Mouse (Mus musculus): ENCODE measurements around the gene Morn1. TPM values are rescaled to one million over a fixed set of nuclear protein-coding genes. Genes with fewer than 3 reads are reported as not detected.

The Morn1 gene
- polyA plus RNA-seq, 1 experiment from 2014 or later: 5.4 TPM

DNA sequence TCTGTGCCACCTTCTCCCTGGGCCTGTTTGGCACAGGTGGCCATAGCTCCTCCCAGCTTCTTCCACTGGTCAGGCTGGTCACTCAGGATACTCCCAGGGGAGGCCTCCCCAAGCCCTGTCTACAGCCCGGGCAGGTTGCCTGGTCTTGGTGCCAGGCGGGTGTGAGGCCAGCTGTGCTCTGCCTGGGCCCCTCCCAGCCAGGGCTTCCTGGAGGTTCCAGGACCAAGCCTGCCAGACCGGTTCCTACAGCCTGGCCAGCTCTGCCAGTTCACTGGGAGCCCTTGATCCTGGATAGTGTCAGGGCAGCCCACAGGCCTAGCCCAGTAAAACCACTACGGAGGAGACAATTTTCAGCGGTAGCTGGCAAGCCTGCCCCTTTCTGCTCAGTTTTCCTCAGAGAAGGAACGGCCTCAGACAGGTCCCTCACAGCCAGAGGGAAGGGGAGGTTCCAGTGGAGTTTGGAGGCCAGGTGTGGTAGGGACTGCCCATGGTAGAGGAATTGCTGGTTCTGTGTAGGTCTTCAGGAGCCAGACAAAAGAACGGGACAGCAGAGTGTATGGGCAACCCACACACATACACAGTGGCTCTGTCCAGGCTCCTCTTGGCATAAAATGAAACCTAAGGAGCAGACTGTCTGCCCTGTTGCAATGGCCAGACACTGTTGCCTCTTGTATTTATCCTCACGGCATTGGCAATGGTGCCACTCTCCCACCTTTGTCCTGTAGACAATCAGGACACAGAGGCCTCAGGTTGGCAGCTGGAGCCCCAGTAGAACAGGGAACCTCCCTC is 62.7 kb downstream of the Morn1 start:
- Histone ChIP-seq H3K27me3 (replicated peaks; ENCODE audit: low read depth, poor library complexity, severe bottlenecking) (peaks cover 33% of the 10 kb centered on the region), H3K9me3 (no peaks in the 10 kb centered on the region), H3K36me3 (replicated peaks) (peaks cover 17% of the 10 kb centered on the region), H3K4me3 (no peak overlapping the region), H3K27ac (replicated peaks) (peak overlapping the region; percentile 60), H3K4me1 (peaks cover 75% of the 10 kb centered on the region)
- peak; percentile 50 for DNase-seq (ENCODE audit: low spot score)
- 73% methylated on average over 8 of the region's 8 CpGs for WGBS

DNA sequence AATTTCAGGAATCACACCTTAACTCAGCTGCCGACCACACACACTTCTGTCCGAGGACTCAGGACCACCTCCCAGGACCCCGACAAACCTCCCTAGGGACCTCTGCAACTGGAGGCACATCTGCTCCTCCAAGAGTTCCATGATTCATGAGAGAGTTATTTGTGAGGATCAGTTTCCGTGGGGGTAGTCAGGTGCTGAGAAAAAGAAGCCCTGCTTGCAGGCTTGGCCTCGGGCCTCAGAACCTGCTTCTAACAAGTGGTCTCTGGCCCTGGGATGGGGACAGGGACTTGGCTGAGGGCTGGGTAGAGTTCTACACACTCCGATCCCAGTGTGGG is 63.5 kb downstream of the Morn1 start:
- 72% methylated on average over 6 of the region's 6 CpGs for WGBS

DNA sequence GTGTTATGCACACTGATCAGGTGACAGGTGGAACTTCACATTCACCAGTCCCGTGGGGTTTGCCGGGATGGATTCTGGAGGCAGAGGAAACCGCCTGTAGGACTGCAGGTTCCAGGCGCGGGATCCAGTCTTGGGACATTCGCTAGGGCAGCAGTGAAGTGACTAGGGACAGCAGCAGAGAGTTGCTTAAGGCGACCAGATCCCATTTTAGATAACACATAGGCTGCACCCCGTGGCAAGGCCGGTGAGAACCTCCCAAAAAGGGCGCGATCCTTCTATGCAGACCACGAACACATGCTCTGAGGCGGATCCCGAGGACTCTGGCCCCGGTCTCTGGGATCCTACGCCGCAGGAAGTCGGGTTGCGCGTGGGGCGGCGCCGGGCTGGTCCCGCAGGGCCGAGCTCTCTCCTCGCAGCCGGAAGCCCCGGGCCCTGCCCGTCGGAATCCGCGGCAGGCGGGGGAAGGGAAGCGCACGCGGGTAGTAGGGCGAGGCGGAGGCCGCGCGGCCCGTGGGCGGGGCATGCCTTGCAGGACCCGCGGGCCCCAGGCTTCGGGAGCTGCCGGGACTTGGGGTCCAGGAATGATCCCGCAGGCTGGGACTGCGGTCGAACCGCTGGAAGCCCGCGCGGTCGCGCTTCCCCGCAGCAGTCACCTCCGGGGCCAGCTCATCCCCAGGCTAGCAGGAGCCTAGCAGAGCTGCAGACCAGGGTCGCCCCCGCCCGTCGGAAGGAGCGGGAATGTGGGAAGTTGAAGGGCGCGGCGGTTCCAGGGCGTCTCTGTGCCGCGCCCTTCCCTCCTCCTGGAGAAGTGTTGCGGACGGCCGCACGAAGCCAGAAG is 64.1 kb downstream of the Morn1 start:
- H3K9me3 ChIP-seq: no peaks in the 10 kb centered on the region
- 5% methylated on average over 73 of the region's 73 CpGs for WGBS
- H3K4me1 ChIP-seq: peaks cover 71% of the 10 kb centered on the region
- H3K36me3 ChIP-seq (replicated peaks): peaks cover 30% of the 10 kb centered on the region
- peak overlapping the region; percentile 89 for H3K27ac ChIP-seq (replicated peaks)
- H3K27me3 ChIP-seq (replicated peaks; ENCODE audit: low read depth, poor library complexity, severe bottlenecking): peaks cover 33% of the 10 kb centered on the region
- peak overlapping the region; percentile 64 for H3K4me3 ChIP-seq
- peak; percentile 86 for DNase-seq (ENCODE audit: low spot score)

More for the DNA sequence above, 63.5 kb downstream of the Morn1 start:
- Histone ChIP-seq H3K9me3 (no peaks in the 10 kb centered on the region), H3K36me3 (replicated peaks) (peaks cover 24% of the 10 kb centered on the region), H3K27me3 (replicated peaks; ENCODE audit: low read depth, poor library complexity, severe bottlenecking) (peaks cover 33% of the 10 kb centered on the region), H3K27ac (replicated peaks) (peak overlapping the region; percentile 89), H3K4me3 (peak overlapping the region; percentile 64; the same call in 1 of the 2 replicates), H3K4me1 (peaks cover 73% of the 10 kb centered on the region)
- DNase-seq (ENCODE audit: low spot score): no peak

DNA sequence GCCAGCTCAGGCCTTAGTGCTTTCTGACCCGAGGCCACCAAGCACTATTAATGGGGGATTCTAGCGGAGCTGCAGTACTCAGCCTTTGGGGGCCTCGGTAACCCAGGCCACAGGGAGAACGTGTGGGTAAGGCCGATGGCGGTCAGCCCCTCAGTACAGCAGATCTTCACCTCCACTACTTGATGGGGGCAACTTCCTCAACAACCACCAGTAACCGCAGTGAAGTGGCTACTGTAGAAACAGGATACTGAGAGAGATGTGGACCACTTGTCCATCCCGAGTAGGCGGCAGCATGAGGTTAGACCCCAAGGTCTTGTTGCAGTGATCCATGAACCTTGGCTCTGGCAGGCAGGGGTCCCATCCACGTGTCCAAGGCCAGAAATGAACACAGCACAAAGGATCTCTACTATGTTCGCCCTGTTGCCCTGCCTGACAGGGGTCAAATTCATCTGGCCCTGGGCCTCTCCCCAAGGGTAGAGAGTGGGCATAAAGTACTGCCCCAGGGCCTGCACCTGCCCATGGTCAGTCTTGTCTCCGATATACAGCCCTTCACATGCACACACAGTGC is 64.9 kb downstream of the Morn1 start:
- Histone ChIP-seq H3K4me3 (peak overlapping the region; percentile 64), H3K9me3 (no peaks in the 10 kb centered on the region), H3K27me3 (replicated peaks; ENCODE audit: low read depth, poor library complexity, severe bottlenecking) (peaks cover 33% of the 10 kb centered on the region), H3K36me3 (replicated peaks) (peaks cover 38% of the 10 kb centered on the region), H3K4me1 (peaks cover 63% of the 10 kb centered on the region), H3K27ac (replicated peaks) (peak overlapping the region; percentile 89)
- WGBS: 50% methylated on average over 12 of the region's 12 CpGs
- DNase-seq (ENCODE audit: low spot score): no peak

DNA sequence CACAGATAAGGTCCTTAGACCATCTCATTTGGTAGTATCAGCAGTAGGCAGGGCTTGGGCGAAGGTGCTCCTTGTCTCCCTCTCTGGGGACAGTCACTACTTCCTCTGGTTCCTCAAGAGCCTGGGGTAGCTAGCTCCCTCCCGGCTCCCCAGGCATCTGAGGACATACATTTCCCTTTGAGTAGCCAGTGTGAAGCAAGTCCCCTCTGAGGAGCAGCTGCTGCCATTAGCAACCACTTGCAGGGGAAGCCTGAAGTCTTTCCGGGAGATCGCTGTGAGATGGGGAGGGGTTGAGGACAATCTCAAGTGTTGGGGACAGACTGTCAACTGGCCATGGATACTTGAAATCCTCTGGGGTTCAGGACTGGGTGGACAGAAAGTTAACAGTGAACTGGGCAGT is 65.5 kb downstream of the Morn1 start:
- no peak overlapping the region for H3K27ac ChIP-seq (replicated peaks)
- H3K27me3 ChIP-seq (replicated peaks; ENCODE audit: low read depth, poor library complexity, severe bottlenecking): peaks cover 33% of the 10 kb centered on the region
- H3K4me3 ChIP-seq: no peak overlapping the region
- no peaks in the 10 kb centered on the region for H3K9me3 ChIP-seq
- H3K36me3 ChIP-seq (replicated peaks): peaks cover 44% of the 10 kb centered on the region
- no peak for DNase-seq (ENCODE audit: low spot score)
- peaks cover 59% of the 10 kb centered on the region for H3K4me1 ChIP-seq
- WGBS: 78% methylated on average over 4 of the region's 4 CpGs

DNA sequence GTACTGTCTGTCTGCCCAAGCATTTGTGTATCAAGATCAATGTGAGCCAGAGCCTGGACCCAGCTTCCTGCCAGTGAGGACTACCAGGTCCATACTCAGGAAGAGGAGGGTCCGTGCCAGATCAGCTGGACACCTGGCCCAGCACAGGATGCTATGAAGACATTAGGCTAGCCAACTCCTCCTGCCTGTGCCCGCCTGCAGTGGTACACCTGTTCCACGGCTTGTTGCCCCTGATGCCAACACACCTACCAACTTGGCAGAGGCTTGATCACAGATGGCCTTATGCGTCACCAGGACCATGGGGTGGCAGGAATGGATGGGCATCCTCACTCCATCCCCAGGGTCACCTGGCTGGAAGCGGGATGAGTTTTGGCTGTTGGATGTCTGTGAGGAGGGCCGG is 66.1 kb downstream of the Morn1 start:
- Histone ChIP-seq H3K4me1 (peaks cover 59% of the 10 kb centered on the region), H3K27me3 (replicated peaks; ENCODE audit: low read depth, poor library complexity, severe bottlenecking) (peaks cover 33% of the 10 kb centered on the region), H3K4me3 (no peak overlapping the region), H3K27ac (replicated peaks) (no peak overlapping the region), H3K36me3 (replicated peaks) (peaks cover 50% of the 10 kb centered on the region), H3K9me3 (no peaks in the 10 kb centered on the region)
- WGBS: 97% methylated on average over 6 of the region's 6 CpGs
- DNase-seq (ENCODE audit: low spot score): no peak

DNA sequence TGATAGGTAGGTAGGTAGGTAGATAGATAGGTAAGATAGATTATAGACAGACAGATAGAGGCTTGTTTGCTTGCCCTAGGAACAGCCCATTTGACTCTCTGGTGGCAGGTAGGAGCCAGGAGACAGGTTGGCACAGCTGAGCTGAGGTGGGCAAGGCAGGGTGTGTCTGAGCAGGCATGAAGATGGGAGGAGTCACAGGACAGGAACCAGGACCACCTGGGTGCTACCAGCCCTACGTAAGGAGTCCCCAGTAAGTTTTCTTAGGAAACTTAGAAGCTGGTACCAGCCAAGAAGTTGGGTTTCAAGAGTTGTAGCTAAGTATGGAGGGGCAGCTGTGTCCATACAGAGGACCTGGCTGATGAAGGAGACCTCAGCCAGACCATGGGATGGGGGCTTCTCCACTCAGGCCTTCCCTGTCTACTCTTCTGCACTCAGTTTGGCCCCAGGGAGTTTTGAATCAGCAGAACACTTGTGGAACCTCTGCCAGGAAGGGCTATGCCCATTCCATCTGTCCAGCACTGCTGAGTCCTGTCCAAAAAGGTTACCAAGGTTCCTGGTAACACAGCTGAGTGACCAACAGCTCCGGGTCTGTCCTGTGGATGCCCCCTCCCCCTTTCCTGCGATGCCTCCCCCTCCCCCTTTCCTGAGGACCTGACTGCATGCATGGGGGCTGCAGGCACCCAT is 67.2 kb downstream of the Morn1 start:
- DNase-seq (ENCODE audit: low spot score): no peak
- WGBS: 83% methylated on average over 3 of the region's 3 CpGs
- Histone ChIP-seq H3K9me3 (no peaks in the 10 kb centered on the region), H3K4me3 (no peak overlapping the region), H3K27me3 (replicated peaks; ENCODE audit: low read depth, poor library complexity, severe bottlenecking) (peaks cover 33% of the 10 kb centered on the region), H3K36me3 (replicated peaks) (peaks cover 60% of the 10 kb centered on the region), H3K27ac (replicated peaks) (no peak overlapping the region), H3K4me1 (peaks cover 54% of the 10 kb centered on the region)

DNA sequence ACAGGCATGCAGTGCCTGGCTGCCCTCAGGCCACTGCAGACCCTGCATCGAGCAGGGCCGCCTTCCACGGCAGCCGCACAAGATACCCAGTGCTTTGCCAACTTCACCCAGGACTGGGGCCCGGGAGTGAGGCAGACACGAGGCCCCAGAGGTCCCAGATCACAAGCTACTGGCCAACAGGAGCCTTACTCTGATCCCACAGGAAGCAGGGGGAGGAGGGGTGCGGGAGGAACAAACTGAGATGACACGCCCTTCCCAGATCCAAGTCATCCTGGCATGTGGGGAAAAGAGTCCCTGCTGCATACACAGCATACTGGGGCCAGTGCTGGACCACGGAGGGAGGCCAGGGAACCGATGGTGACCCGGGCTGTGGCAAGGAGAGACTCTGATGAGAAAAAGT is 68.6 kb downstream of the Morn1 start:
- DNase-seq (ENCODE audit: low spot score): no peak
- 64% methylated on average over 11 of the region's 11 CpGs for WGBS
- H3K27ac ChIP-seq (replicated peaks): no peak overlapping the region; the same call in 1 of the 2 replicates
- H3K4me3 ChIP-seq: no peak overlapping the region
- H3K4me1 ChIP-seq: peaks cover 40% of the 10 kb centered on the region
- H3K9me3 ChIP-seq: no peaks in the 10 kb centered on the region
- H3K36me3 ChIP-seq (replicated peaks): peaks cover 75% of the 10 kb centered on the region
- H3K27me3 ChIP-seq (replicated peaks; ENCODE audit: low read depth, poor library complexity, severe bottlenecking): peaks cover 22% of the 10 kb centered on the region

DNA sequence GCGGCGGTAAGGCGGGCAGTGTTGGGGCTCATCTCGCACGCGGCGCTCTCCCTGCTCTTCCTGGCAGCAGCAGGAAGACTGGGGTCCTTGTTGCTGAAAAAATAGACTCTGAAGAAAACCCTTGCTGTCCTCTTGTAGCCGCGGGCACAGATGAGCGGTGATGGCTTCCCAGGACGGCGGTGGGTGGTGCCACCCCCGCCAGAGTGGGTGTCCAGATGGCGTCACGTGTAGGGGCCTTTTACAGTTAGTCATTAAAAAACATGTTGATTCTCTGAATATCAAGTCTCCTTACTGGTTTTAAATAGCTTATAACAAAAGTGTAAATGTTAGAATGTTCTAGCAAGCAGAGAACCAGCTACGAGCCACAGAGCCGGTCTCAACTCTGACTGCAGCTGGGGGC is 70.4 kb downstream of the Morn1 start:
- WGBS: 95% methylated on average over 17 of the region's 17 CpGs
- Histone ChIP-seq H3K4me1 (peaks cover 35% of the 10 kb centered on the region), H3K4me3 (no peak overlapping the region), H3K36me3 (replicated peaks) (peaks cover 84% of the 10 kb centered on the region), H3K9me3 (no peaks in the 10 kb centered on the region), H3K27ac (replicated peaks) (no peak overlapping the region), H3K27me3 (replicated peaks; ENCODE audit: low read depth, poor library complexity, severe bottlenecking) (peaks cover 14% of the 10 kb centered on the region)
- no peak for DNase-seq (ENCODE audit: low spot score)

DNA sequence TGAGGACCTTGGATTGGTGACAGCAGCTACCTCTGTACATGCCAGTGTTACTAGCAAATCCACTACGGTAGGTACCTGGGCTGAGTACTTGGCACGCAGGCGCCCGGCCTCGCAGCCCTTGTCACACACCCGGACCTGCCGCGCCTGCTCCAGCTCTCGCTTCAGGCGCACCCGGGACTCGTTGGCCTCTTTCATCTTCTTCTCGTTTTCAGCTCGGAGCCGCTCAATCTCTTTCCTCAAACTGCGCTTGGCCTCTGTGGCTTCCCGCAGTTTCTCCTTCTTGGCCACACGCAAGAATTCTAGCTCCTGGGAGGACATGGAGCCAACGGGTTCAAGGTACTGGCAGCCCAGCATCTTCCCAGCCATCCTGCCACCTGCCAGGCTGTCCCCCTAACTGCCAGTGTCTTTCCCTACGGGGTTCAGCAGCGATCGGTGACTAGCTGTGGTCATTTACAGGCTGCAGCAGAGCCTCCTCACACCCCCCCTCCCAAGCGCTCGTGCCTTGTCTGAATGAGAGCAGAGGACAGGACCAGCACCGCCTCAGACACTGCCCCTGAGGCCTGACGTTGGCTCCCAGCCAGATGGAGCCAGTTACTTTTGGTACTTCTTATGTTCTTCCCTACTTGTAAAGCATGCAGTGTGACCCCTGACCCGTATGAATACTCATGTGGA is 71.6 kb downstream of the Morn1 start:
- 92% methylated on average over 27 of the region's 27 CpGs for WGBS

DNA sequence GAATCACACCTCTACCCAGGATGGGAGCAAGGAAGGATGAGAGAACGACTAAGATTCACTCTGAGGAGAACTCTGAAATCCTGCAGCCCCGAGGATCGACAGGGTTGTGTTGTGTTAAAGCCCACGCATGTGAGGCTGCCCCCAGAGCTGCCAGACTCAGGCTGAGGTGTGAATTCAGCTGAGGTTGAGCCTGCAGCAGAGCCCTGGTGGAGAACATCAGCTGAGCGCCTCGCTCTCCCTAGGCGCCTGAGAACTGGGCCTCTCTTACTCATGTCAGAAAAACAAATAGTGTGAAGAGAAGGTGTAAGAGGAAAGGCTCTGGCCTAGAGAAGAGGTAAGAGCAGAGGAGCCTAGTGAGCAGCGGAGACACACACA is 72.2 kb downstream of the Morn1 start:
- H3K27me3 ChIP-seq (replicated peaks; ENCODE audit: low read depth, poor library complexity, severe bottlenecking): no peaks in the 10 kb centered on the region
- H3K36me3 ChIP-seq (replicated peaks): peaks cover 71% of the 10 kb centered on the region
- peaks cover 45% of the 10 kb centered on the region for H3K4me1 ChIP-seq
- no peak overlapping the region for H3K4me3 ChIP-seq
- 0 out of 2 replicates have a peak overlapping the region, but pooled peaks have one; percentile 6 for H3K27ac ChIP-seq (replicated peaks)
- 84% methylated on average over 8 of the region's 8 CpGs for WGBS
- DNase-seq (ENCODE audit: low spot score): no peak
- H3K9me3 ChIP-seq: no peaks in the 10 kb centered on the region

More for the DNA sequence above, 71.6 kb downstream of the Morn1 start:
- 0 out of 2 replicates have a peak, but pooled peaks cover 1% of the 10 kb centered on the region for H3K27me3 ChIP-seq (replicated peaks; ENCODE audit: low read depth, poor library complexity, severe bottlenecking)
- H3K4me1 ChIP-seq: peaks cover 40% of the 10 kb centered on the region
- H3K36me3 ChIP-seq (replicated peaks): peaks cover 75% of the 10 kb centered on the region
- H3K27ac ChIP-seq (replicated peaks): no peak overlapping the region
- no peak for DNase-seq (ENCODE audit: low spot score)
- no peaks in the 10 kb centered on the region for H3K9me3 ChIP-seq
- no peak overlapping the region for H3K4me3 ChIP-seq

Measured in embryonic facial prominence, embryonic 10.5 days (tissue).